Mouse (Mus musculus): ENCODE results near the gene Nono. TPM values are rescaled to one million over a fixed set of nuclear protein-coding genes. Genes with fewer than 3 reads are reported as not detected.

Nono gene
- total RNA-seq (2014; fragmentation: Nextera tagmentation): 239 and 268 TPM in 2 replicates
- 475 and 508 TPM in 2 replicates for total RNA-seq (2017)

- peak; percentile 86 for ATAC-seq (replicated peaks; ENCODE audit: poor library complexity, severe bottlenecking)
Observed at GRCm38 (mm10) chrX:101429142-101429949, at the start of gene Nono. Gene Nono, plus strand, starts transcription at chrX:101429318.

GRCm38 (mm10) chrX:101379744-101380143, 49.4 kb upstream of the Nono start:
- peak; percentile 30; the same call in 1 of the 2 replicates for ATAC-seq (replicated peaks; ENCODE audit: poor library complexity, severe bottlenecking)

GRCm38 (mm10) chrX:101383455-101383854, 45.7 kb upstream of the Nono start:
- no peak for ATAC-seq (replicated peaks; ENCODE audit: poor library complexity, severe bottlenecking)

- ATAC-seq (replicated peaks; ENCODE audit: poor library complexity, severe bottlenecking): no peak
Observed at GRCm38 (mm10) chrX:101384439-101385137, 44.5 kb upstream of the Nono start.

GRCm38 (mm10) chrX:101386222-101386621, 42.9 kb upstream of the Nono start:
- no peak for ATAC-seq (replicated peaks; ENCODE audit: poor library complexity, severe bottlenecking)

DNA sequence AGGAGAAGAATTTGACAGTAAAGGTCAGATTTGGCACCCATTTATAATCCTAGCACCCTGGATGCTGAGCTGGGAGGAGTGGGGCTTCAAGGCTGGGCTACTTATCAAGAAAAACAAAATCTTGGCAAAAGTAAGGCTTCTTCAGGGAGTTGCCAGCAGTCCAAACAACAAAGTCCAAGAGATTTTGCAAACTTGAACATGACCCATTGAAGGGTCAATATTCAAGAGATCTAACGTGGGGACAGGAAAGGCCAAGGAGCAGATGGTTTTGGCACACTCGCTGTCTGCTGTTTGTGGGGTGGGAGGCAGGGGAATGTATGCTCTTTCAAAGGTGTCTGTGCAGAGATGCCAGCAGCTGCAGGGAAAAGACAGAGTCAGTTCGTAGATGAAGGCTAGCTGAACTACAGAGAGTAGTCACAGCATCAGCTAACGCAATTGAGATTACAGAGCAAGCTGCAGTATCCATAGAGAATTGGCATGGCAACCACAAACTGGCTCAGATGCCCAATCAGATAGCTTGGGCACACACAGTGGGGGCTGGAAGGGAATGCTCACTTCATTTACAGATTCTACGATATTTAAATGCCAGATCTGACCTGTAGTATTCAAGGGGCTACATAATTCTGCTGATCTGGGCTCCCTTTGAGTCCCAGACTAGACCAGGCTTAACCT, 40.1 kb upstream of the Nono start:
- no peak for ATAC-seq (replicated peaks; ENCODE audit: poor library complexity, severe bottlenecking)

- no peak for ATAC-seq (replicated peaks; ENCODE audit: poor library complexity, severe bottlenecking)
Observed at GRCm38 (mm10) chrX:101394341-101394740, 34.8 kb upstream of the Nono start.

GRCm38 (mm10) chrX:101396459-101396858, 32.7 kb upstream of the Nono start:
- no peak for ATAC-seq (replicated peaks; ENCODE audit: poor library complexity, severe bottlenecking)

DNA sequence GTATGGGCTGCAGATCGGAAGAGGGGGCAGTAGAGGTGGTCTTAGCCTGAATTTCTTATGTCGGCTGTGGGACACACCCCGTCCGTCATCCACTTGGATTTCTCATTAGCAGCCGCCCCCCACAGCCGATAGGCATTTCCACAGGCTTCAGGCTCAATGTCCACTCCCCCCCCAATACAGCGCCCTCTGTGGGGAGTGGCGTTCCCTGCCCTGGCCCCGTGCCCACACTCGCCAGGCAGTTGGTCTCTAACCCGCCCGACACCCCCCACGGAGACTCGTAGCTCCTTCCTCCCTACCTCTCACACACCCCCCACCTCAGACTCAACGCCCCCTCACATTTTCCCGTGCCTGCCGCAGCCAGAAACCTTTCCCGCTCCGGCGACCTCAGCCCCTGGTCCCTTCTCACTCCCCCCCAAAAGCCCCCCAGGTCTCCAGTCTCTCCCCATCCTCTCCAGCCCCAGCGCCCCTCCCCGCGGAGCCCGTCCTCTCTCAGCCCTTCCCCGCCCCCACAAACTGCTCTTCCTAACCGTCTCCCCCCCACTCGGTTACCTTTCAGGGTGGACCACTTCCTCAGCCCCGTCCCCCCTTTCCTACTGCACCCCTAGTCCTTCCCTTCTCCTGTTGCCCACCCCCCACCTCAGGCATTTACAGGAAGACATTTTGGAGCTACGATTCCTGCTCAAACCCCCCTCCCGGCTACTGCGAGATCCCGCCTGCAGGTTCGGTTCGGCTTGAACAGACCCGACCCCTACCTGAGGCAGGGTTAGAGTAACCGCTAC, 10.0 kb upstream of the Nono start:
- ATAC-seq (replicated peaks; ENCODE audit: poor library complexity, severe bottlenecking): peak; percentile 65

DNA sequence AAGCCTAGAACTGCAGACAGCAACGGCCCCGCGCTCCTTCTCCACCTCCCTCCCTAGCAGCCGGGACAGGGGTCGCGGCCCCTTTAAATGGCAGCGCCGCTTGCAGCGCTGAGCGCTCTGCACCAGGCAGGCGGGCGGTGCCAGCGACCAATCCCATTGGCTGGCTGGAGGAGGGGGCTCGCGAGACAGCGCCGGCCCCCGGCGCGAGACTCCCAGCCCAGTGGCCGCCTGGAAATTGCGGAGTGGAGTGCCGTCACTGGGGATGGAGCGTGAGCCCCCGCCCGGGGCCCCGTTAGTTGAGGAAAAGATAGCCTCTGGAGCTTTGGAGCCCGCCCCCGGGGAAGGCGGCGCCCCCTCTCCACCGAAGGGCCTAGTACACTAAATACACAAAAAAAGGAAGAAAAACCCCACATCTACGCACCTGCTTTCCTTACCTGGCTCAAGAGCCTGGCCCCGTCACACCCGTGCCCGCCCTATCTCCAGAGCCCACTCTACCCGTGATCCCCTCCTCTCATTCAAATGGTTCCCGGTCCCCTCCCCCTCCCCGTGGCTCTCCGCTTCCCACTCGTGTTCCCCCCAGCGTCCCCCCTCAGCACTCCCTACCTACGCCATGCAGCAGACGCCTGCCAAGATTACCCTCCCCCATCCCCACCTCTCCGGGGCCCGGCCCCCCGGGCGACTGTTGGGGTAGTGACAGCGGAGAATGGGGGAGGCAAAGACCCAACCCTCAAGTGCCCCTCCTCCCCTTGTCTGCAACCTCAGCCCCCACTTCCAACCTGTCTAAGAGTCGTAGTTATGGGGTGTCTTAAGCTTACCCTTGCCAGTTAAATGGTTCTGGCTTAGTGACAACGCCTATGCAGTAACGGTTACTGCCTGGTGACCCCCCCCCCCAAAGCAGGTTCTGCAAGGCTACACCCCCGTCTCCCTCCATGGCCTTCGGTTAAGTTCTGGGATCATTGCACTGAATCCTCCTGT, 9.1 kb upstream of the Nono start:
- ATAC-seq (replicated peaks; ENCODE audit: poor library complexity, severe bottlenecking): peak; percentile 94

DNA sequence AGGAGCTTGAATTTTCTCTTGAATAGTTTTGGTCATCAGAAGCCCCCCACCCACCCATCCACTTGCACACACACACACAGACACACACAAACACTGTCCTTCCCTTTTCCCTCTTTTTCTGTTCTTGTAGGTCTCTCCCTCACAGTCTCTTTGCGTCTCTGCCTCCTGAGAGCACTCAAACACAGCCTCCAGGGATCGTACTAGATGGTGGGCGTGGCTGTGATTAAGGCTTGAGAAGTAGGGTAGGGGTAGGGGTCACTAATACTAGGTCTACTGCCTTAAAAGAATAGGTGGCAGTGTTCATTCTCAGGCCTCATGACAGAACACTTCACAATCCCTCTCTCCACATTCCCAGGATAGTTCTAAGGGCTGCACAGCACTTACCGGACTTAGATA, 8.4 kb upstream of the Nono start, which contains the start of gene Zmym3:
TSS of gene Zmym3 (minus strand) at position 150 of the 396 bp plus-strand sequence.
- ATAC-seq (replicated peaks; ENCODE audit: poor library complexity, severe bottlenecking): no peak

DNA sequence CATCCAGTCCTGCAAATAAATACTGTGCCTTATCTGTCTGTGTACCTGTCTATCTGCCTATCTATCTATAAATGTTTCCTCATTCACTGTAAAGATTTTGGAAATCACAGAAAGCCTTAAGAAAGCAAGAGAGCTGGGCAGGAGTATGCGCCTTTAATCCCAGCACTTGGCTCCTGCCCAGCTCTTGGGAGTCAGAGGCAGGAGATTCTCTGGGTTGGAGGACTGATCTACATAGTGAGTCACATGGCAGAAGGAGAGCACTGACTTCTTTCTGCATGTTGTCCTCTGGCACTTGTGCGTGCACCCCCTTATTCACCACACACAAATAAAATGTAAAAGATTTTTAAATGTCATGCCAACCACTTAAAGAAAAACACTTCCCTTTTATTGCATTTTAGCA, 5.7 kb upstream of the Nono start:
- ATAC-seq (replicated peaks; ENCODE audit: poor library complexity, severe bottlenecking): no peak

GRCm38 (mm10) chrX:101427774-101428173, 1.3 kb upstream of the Nono start:
- no peak for ATAC-seq (replicated peaks; ENCODE audit: poor library complexity, severe bottlenecking)

DNA sequence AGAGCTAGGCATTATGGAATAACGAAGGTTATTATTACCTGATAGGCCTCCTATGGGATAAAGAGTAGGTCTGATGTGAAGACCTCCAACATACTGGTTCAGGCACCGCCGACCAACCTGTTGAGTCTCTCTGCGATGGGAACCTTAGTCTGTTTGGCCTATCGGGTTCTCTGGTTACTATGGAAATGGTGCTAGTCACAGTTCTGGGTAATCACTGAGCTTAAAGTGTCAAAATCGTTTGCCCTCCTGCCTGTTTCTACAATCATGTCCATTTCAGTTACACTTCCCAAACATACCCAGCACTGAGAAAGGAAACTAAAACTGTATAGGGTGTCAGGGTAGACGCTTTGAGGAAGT, 355 bp upstream of the Nono start:
- peak; percentile 48 for ATAC-seq (replicated peaks; ENCODE audit: poor library complexity, severe bottlenecking)

DNA sequence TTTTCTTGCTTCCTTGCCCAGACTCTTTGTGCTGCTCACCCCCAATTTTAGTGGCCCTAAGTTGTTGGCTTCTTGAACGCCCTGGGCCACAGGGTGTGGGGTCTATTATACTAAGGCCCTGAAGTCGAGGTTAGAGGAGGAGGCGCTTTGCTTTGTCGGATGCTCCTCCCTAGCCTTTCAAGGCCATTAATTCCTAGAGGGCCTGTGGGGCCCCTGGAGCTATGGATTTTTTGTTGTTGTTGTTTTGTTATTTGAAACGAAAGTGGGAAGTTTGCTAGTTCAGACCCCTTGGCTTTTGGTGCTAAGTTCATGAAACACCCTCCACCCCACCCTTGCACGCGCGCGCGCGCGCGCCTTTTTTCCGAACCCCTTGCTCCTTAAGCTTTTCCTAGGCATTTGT, 858 bp downstream of the Nono start:
- ATAC-seq (replicated peaks; ENCODE audit: poor library complexity, severe bottlenecking): no peak

- ATAC-seq (replicated peaks; ENCODE audit: poor library complexity, severe bottlenecking): no peak
Observed at GRCm38 (mm10) chrX:101448886-101449475, 19.9 kb downstream of the Nono start, which contains the start of gene Itgb1bp2. Gene Itgb1bp2, plus strand, starts transcription at chrX:101449088.

DNA sequence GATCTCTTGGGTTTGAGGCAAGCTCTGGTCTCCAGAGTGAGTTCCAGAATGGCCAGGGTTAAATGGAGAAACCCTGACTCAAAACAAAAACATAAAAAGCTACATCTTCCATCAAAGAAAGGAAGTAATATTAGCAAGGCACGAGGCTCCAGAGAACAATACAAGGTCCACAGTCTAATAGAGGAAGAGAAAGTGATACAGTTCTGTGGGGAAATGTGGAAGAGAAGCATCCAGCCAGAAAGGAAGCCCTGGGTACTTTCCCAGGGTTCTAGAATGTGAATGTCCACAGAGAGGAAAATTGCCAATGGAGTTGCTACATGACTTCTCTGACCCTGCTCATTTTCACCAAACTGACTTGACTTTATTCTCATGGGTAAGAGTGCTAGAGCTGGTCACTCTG, 22.0 kb downstream of the Nono start:
- peak; percentile 92 for ATAC-seq (replicated peaks; ENCODE audit: poor library complexity, severe bottlenecking)

GRCm38 (mm10) chrX:101451591-101451990, 22.5 kb downstream of the Nono start:
- peak; percentile 27; the same call in 1 of the 2 replicates for ATAC-seq (replicated peaks; ENCODE audit: poor library complexity, severe bottlenecking)

- no peak for ATAC-seq (replicated peaks; ENCODE audit: poor library complexity, severe bottlenecking)
Observed at GRCm38 (mm10) chrX:101472202-101472601, 43.1 kb downstream of the Nono start.

Measured in granulocyte monocyte progenitor cell, adult 5-6 weeks (primary cell).